Mouse (Mus musculus) liver (tissue): ENCODE measurements at regions not wholly inside any gene's neighbourhood (a gene's known extent, or its start where the extent isn't known, plus 50 kb on each side); places are given as distances from the start of the nearest gene placed in this dataset.

ENCODE experiments used
- DNase-seq: peaks from one replicate; pipeline ENCODE4 v3.0.0-alpha.2; 2020; ENCODE audit warnings: mixed read lengths

DNA sequence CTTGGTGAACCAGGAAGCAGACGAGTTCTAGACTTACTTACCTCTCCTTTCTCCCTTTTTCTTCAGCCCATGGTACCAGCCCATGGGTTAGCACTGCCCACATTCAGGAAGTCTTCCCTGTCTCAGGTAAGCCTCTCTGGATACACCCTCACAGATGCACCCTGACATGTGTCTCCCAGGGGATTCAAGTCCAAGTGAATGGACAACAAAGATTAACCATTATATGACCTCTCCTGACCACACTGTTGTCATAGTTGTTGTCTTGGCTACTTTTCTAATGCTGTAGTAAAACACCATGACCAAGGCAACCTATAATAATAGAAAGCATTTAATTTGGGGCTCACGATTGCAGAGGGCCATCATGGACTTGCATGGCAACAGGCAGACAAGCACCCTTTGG is 98.8 kb upstream of the Vash1 start:
- DNase-seq: no peak

DNA sequence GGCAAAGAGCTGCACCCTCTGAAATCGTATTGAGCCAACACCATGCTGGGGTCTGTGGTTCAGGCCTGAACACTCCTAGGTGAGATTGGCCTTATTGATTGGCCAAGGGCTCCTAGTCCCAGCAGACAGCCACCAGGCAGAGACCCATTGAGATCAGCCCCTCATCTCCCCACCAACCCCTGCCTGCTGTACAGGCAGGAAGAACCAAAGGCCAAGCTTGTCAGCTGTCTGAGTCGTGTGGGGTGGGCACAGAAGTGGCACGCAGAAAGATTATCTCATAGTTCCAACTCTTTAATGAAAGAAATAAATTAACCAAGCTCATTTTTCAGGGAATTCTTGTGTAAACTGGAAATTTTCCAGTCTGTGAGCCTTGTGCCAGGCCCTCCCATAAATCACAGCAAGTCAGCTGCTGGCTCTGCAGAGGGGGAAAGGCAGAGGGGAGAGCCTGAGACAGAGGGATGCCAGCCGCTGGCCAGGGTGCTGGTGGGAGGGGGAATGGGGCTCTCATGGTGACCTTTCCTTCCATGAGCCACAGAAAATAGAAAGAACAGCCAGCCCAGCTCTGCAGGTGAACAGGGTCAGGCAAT is 98.3 kb upstream of the Vash1 start:
- no peak for DNase-seq

DNA sequence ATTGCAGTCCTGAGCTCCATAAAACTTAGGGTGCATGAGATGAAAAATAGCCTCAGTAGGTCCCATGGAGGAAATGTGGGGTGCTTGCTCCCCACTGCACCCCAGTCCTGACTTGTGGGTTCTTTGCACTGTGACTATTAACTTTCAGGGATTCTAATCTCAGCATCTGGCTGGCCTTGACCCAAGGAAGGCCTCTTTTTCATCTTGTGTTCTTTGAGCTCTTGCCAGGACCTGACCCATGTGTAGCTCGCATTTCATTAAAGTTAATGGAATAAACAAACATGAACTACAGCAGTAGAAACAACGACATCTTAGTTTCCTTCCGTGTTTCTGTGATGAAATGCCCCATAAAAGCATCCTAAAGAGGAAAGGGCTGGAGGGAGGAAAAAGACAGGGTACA is 96.4 kb upstream of the Vash1 start:
- no peak for DNase-seq

DNA sequence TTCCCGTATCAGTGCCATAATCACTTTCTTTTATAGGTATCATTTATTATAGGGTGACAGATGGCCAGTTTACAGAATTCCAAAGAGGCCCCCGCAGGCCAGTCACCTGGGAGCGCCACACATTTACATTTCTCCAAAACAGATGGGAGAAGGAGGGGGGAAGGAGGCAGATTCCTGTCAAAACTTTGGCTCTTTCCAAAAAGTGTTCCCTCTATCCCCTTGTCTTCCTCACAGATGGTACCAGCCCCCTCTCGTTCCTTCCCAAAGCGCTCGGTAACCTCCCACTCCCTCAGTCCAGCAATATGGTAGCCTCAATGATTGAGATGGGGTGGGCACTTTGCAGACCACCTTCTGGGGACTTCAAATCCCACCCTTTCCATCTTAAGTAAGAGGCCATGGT is 90.5 kb upstream of the Vash1 start:
- DNase-seq: no peak

DNA sequence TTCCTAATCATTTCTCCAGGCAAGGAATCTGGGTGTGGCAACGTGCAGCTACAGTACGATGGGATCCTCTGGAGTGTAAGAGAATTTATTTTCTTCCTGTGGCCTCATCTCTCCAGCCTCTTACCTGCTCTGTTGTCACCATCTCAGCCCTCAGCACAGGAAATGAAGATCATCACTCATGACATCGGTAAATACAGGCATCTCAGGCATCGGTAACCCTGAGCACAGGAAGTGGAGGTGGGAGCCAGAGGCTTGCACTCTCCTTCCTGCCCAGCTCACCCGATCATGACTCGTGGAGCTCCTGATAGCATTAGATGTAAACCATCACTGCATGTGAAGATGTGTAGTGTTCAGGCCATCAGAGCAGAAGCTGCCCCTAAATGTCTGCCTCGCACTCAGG is 86.0 kb upstream of the Vash1 start:
- DNase-seq: no peak

DNA sequence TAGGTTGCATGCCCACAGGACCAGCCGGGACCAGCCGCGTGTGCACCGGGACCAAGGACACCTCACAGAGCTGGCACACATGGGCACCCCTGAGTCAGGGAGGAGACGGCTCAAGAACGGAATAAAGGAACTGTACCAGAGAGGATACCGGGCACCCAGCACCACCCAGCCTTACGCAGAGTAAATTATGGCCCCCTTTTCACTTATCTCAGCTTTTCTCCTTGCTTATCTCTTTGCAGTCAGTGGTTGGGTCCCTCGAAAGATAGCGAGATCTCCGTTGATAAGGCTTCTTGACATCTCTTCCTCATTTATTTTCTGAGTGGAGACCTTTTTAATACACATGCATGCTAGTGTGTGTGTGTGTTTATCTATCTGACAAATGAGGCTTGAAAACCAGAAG is 83.9 kb upstream of the Vash1 start:
- DNase-seq: no peak

DNA sequence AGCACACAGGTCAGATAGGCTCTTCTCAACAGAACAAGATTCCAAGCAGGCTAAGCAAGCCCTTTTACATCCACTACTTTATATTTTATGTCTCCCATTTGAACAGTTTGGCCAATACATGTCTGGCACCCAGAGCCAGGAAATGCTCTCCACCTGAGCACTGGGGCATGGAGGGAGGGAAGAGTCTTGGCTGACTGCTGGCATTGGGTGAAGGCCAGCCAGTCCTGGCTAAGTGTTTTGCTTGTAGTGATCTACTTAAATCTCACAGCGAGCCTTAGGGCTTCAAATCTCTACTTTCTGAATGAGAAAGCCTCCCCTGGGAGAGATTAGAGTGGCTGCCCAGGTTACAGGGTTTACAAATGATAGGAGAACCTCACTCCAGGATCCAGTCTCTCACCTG is 78.5 kb upstream of the Vash1 start:
- no peak for DNase-seq

DNA sequence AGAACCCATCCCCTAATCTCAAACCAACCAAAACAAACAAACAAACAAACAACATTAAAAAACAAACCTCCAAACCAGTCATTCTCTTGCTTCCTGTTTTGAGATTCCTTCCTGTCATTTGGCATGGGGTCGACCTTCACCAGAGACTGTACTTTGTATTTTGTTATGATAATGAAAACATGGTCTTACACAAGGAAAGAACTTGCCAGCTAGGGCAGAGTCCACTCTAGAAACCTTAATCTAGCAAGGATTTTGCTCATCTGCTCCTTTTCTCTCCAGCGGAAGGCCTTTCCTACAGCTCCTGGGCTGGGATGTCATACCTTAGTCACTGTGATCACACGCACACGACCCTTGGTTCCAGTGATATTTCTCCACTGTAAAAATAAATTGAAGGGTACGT is 75.0 kb upstream of the Vash1 start:
- DNase-seq: no peak

DNA sequence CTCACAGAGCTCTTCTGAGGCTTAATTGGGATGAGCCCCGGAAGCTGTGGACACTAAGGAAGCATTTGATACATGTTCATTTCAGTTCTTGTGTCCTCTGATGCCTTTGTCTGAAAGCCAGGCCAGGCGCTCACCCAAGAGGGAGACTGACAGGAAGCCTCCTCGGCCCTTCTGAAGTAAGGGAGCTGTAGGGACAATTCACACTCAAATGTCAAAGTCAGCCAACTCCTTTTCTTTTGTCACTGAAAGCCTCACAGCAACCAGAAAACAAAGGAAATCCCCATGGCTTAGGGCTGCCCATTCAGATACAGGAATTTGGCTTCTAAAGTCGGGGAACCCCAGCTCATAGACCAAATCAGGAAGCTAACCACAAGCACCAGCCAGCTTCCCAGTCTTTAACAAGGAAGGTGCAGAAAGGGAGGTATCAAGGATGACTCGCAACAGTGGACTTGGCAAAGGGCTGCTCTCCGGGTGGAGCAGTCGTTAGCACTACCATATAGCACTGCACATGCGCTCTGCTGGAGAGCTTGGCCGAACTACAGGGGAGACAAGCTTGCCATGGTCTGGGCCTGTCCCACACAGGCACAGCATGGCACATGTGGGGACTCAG is 66.0 kb upstream of the Vash1 start:
- DNase-seq: no peak

DNA sequence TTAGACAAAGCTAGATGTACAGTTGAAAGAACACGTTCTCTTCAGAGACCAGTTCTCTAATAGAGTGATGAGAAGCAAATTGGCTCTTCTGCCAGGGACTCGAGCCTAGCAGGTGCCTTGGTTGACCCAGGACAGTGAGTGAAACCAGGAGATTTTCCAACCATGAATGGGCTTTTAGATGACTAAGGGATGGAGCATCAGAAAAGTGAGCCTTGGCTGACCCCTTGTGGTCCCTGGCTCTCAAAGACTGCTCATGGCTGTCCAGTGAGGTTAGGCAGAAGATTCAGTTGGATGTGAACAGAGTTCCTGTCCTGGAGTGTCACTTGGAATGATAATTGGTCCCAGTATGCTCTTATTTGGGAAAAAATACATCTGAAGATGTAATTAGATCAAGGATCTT is 64.3 kb upstream of the Vash1 start:
- DNase-seq: peak; percentile 9

DNA sequence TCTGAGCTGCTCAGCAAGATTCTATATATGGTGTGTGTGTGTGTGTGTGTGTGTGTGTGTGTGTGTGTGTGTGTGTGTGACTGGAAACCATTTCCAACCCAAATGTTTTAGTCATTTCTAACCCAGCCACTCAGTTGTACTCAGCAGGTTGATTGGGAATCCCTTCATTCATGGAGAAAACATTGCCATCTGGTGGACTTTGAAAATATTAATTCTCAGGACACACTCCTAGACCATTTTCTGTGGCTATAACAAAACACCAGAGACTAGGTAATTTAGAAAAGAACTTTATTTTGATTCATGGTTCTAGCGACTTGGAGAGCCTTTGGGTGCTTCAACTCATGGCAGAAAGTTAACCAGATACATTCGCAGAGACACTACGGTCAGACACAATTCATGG is 62.2 kb upstream of the Vash1 start:
- DNase-seq: no peak

DNA sequence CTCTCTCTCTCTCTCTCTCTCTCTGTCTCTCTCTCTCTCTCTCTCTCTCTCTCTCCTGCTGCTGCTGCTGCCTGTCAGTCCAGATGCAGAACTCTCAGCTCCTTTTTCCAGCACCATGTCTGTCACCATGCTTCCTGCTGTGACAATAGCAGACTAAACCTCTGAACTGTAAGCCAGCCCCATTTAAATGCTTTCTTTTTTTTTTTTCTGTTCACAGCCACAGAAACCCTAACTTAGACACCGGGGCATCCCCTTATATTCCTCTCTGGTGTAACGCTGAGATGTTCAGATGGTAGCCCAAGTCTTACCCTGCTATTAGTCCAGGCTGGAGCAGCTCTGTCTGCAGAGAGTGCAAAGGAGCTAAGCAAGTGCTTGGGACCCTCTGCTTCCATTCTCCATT is 54.3 kb upstream of the Vash1 start:
- DNase-seq: no peak

DNA sequence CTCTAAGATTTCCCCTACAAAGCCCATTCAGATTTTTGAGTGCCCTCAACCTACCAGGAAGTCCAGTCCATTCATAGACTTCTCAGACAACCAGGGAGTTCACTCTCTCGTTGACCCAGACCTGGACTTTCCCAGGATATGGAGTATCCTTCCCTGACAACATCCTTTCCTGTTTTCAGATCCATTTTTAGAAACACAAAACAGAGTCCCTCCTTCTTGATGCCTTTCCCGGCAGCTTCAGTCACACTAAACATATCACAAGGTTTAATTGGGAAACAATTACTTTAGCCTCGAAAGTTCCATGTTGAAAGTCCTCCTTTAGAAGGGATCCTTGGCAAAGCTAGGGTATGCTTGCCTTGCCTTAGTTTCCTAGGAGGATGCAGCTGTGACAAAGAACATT is 51.8 kb upstream of the Vash1 start:
- no peak for DNase-seq

DNA sequence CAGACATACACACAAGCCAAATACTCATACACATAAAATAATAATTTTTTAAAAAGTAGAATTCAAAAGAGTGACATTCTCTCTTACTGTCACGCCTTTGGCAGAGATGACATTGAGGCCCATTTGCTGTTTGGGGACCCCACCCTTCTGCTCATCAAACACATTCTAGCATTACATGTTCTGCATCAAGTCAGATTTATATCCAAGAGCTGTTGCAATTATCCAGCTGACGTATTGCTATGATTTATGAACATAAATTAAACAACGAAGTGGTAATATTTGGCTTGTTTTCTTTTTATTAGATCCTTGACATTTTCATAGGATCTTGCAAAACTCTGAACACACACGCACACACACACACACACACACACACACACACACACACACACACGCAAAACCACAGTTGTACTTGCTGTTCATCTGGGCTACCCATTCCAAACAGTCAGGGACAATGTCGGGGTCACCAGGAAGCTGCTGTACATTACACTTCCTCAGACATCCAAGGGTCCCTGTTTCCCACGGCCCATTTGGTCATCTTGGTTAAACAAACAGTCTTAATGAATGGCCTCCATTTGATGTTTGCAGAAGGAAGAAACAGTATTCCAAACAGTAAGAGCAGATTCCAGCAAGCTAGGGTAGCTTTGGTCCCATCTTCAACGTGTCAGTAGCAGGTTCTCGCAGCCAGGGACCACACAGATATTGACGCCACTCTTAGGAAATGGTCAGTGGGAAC is 50.3 kb upstream of the Vash1 start:
- DNase-seq: no peak
